Mouse (Mus musculus): ENCODE measurements at regions not wholly inside any gene's neighbourhood (a gene's known extent, or its start where the extent isn't known, plus 50 kb on each side); places are given as distances from the start of the nearest gene placed in this dataset.
A peak's percentile ranks its signal among the peaks of the same experiment; 100 is the strongest.

GRCm38 (mm10) chr13:35079685-35080084 is 52.8 kb upstream of the Eci2 start:
- DNase-seq (ENCODE audit: extremely low spot score) = no peak

DNA sequence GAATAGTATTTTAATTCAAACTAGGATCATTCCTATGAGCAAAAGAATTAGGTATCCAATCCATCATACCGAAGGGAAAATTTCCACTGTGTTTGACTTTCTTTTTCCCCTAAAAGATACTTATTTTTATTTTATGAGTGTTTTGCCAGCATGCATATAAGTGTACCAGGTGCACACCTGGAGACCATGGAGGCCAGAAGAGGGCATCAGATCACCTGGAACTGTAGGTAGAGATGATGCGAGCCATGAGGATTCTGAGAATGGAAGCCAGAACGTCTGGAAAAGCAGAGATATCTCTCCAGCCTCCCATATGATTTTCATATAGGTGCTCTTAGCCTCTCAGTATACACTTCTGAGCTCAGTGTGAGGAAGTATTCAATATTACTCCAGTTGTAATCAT is 58.5 kb upstream of the Eci2 start:
- no peak for DNase-seq (ENCODE audit: extremely low spot score)

GRCm38 (mm10) chr13:35087246-35088040 is 60.5 kb upstream of the Eci2 start:
- no peak for DNase-seq (ENCODE audit: extremely low spot score)

DNA sequence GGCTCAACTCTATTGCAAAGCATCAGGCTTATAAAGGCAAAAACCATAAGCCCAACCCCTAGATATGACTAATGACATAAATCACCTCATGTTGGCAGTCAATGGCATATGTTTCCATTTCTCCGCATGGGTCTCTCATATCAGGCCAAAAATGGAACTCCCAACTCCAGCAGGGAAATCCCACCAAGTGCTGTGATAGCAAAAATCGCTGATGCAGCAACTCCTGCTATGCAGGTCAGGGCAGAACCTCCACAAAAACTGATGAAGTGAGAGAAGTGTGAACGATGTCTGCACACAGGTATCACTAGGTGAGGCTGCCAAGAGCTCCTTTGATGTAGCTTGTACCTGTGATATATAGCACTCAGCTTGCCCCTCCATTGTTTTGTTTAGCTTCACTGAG is 64.3 kb upstream of the Eci2 start:
- no peak for DNase-seq (ENCODE audit: extremely low spot score)

GRCm38 (mm10) chr13:35119782-35120181 is 92.9 kb upstream of the Eci2 start:
- no peak for DNase-seq (ENCODE audit: extremely low spot score)

DNA sequence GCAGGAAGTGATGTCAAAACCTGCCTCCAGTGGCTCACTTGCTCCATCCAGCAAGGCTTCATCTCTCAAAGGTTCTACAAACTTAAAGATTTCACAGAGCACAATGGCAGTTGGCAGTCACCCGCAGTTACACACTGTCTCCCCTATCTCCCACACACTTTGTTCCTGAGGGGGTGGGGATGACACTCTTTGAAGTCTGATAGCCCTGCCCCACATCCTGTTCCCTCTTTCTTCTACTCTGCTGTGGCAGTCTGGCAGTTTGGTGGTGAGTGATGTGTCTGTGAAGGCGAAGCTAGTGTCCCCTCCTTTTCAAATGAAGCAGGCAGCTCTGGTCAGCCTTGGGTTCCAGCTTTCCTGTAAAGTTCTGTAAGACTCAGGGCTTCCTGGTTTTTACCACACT is 102.6 kb upstream of the Eci2 start:
- DNase-seq (ENCODE audit: extremely low spot score) = no peak

GRCm38 (mm10) chr13:35131272-35132185 is 104.6 kb upstream of the Eci2 start:
- DNase-seq (ENCODE audit: extremely low spot score) = no peak

DNA sequence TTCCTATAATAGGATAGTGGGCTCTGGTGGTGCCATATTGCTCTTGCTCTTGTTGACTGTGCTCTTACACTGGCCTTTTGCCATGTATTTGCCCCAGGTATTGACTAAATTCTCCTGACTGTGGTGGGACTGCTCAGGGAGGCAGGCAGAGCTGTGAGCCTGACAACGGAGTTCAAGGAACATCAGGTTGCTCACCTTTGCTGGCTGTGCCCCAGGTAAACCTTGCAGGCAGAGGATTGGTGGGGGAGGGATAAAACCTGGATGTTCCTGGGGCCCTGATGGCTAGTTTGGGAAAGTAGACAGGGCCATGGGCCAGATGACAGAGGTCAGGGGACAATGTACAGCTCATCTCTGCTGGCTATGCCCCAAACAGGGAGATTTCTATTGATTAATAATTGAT is 124.7 kb upstream of the Eci2 start:
- no peak for DNase-seq (ENCODE audit: extremely low spot score)

GRCm38 (mm10) chr13:35159456-35159855 is 132.6 kb upstream of the Eci2 start:
- no peak for DNase-seq (ENCODE audit: extremely low spot score)

- DNase-seq (ENCODE audit: extremely low spot score) = no peak
Observed at GRCm38 (mm10) chr13:35160767-35161166, 133.9 kb upstream of the Eci2 start.

DNA sequence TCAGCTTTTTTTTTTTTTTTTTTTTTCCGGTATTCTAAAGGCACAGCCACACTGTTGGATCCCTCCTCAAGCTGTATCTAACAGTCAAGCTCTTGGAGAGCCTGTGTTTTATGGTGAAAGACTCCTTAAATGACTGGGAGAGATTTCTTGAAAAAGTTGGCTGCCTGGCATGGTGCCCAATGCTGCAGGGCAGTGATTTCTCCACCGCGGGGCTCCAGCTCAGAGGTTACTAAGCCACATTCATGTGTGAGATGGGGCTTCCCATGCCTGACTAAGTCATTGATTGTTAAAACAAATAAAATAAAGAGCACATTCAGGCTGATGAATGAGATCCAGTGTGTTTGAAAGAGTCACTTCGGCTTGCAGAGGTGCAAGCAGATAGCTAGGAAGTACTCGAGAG is 139.2 kb upstream of the Eci2 start:
- no peak for DNase-seq (ENCODE audit: extremely low spot score)

DNA sequence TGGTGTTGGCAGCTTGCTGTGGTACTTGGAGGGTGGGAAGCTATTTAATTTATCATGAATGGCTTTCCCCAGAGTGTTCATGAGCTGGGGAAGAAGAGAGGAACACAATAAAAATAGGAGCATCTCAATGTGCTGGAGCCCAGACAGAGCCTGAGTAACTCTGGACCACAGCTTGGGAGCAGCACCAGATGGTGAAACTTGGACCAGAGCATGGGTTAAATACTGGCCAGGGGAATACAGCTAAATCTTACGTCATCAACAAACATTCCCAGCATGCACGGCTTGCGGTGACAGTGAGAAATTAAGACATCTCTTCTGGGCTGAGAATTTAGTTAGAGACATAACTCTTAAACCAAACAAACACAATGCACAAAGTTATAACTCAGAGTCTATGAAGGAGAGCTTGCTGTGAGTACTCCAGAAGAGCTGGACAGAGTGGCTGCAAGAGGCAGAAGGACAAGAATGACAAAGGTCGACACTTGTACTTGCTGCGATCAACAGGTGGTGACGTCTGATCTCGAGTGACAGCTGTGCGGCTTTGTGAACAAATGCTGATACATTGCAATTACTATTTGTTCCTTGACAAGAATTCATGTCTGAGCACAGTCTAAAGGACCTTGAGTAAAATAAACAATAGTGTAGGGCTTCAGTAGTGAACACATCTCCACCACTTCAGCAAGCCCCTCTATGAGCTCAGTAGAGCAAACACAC is 140.1 kb upstream of the Eci2 start:
- DNase-seq (ENCODE audit: extremely low spot score) = no peak

DNA sequence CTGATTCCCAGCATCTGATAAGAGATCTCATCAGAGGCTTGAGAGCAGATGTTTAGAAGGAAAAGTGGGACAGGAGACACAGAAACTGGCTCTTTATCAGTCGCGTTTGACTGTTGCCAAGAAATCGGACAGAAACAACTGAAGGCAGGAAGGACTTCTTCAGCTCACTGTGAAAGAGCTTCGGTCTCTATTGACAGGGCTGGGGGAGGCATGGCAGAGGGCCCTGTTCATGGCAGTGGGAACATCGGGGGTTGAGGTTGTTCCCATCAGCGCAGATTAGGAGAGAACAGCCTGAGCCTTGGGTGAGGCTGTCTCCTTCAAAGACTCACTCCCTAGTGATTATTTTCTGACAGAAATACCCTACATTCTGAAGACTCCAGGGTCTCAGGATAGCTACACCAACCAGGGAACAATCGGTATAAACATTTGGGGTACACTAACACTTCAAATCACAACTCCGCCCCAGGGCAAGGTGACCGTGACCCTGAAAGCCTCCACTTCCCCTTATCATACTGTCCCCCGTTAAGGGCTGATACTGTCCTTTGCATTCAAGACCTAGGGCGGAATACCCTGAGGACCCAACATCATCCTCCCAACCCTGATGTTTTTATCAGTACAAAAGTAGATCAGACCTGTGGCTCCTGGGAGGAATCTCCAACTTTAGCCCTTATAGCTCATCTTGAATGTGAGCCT is 144.8 kb upstream of the Eci2 start:
- DNase-seq (ENCODE audit: extremely low spot score) = no peak

- no peak for DNase-seq (ENCODE audit: extremely low spot score)
Observed at GRCm38 (mm10) chr13:35173522-35173921, 146.6 kb upstream of the Eci2 start.

DNA sequence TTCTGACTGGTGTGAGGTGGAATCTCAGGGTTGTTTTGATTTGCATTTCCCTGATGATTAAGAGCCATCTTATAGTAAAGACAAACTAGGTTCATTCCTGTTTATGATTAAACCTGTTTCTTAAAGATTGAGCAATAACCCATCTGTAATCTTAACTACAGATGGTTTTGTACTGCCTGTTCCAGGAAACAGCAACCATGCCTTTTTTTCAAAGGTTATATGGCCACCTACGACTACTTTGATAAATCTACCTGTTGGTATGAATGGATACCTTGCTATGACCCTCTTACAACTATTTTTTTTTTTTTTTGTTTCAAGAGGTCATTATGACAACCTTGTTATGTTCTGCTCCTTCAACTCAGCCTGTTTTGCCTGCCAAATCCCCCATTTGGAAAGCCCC is 148.7 kb upstream of the Eci2 start:
- DNase-seq (ENCODE audit: extremely low spot score) = no peak

DNA sequence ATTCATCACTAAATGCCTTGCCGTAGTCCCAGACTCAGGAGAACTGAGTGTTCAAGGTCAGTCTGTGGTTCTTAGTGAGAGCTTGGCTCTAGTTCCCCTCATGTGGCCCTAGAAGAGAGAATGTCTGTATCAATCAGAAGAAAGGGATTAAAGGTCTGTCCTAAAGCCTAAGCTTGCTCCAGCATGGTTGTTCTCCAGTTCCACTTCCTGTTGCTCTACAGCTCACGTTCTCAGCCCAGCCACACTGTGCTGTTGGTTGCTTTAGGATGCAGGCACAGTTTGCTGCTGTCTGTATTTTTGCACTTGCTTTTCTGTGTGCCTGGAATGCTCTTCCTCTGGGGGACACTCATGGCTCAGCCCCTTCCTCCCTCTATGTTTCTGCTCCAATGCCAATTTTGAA is 150.4 kb upstream of the Eci2 start:
- DNase-seq (ENCODE audit: extremely low spot score) = no peak

DNA sequence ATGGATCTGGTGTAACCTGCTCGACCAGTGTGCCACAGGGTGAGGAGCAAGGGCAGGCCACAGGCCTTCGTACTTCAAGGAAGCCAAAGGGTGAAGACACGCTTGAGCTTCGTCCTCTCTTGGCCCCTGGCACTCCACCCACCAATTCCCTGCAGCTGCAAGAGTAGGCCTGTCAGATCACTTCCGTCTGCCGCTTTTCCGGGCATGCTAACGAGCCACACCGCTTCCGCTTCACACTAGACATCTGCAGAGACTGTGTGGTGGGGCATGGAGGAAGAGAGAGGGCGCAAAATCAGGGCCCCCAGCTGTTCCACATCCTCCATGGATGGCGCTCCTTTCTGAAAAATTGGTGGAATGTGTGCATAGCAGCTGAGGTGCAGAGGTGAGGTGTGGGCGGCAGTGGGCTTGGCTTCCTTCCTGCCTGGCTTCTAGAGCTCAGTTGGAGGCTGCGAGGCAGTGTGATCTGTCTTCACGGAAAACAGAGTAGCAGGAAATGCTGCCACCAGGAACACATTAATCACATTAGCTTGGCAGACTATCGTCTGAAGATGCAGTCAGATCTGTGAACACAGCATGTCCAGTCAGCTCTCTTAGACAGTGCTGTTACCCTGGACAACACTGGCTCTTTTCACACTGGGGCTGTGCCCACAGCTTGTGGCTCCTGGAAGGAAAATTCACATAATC is 162.3 kb upstream of the Eci2 start:
- DNase-seq (ENCODE audit: extremely low spot score) = peak; percentile 58

- DNase-seq (ENCODE audit: extremely low spot score) = no peak
Observed at GRCm38 (mm10) chr13:35202069-35202468, 175.2 kb upstream of the Eci2 start.

- DNase-seq (ENCODE audit: extremely low spot score) = no peak
Observed at GRCm38 (mm10) chr13:35208319-35208718, 181.4 kb upstream of the Eci2 start.

DNA sequence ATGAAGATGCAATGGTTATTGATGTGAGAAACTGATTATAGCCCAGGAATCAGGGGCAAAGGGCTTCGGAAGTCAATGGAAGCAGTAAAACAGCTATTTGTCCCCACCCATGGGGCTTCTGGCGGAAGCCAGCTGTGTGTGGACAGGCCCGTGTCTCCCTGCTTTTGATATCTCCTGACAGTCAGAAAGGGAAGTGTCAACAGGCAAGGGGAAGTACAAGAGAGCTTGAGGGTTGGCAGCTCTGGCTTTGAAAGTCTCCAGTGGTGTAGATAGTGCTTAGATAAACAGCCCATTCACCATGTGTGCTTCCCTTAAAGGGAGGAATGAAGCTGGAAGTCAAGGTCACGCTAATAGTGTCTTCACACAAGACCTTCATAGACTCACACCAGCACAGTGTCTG is 182.7 kb upstream of the Eci2 start:
- no peak for DNase-seq (ENCODE audit: extremely low spot score)

DNA sequence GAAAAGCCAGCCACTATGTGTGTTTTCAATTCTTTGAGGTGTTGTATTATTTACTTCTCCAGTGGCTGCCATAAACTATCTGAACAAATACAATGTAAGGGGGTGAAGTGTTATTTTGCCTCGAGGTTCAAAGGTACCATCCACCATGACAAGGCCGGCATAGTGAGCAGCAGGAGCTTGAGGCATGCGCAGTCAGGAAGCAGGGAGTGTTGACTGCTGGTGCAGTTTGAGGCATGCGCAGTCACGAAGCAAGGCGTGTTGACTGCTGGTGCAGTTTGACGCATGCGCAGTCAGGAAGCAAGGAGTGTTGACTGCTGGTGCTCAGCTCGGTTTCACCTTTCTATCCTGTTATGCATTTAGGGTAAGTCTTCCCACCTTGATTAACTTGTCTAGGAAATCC is 184.9 kb upstream of the Eci2 start:
- DNase-seq (ENCODE audit: extremely low spot score) = no peak

Measured in embryo, embryonic 9.5 days (tissue).